Mouse (Mus musculus) left cerebral cortex, adult 2 months (tissue): ENCODE results near the gene Ldlr. TPM values are rescaled to one million over a fixed set of nuclear protein-coding genes. Genes with fewer than 3 reads are reported as not detected.

Source experiments
- DNase-seq, 2 experiments: peaks; one replicate each; pipeline ENCODE4 v3.0.0; 2021 to 2022; ENCODE audit warnings: low spot score in 2 of 2, mixed read lengths in 1 of 2; ENCODE audit errors: extremely low spot score in 1 of 2
- H3K27ac ChIP-seq: fragments of 200-600 bp; 2 replicates; pipeline ENCODE4 v1.8.1; 2022
- H3K4me3 ChIP-seq: fragments of 200-600 bp; 2 replicates; pipeline ENCODE4 v1.8.1; 2022
- CTCF ChIP-seq: fragments of 200-600 bp; IDR thresholded peaks from 2 replicates; pipeline ENCODE4 v1.8.1; 2022; ENCODE audit warnings: antibody characterized with exemption, mild to moderate bottlenecking, moderate library complexity
- intact Hi-C: fragments of 180-260 bp; cut with DNase I; formaldehyde crosslinking; loops from one replicate; pipeline ENCODE4 v1.15.1; 2025
- total RNA-seq, 2 experiments: library from RNA; stranded (reverse); gene quantifications; 2 replicates each; pipeline ENCODE4 v1.2.3; 2021

The Ldlr gene
- total RNA-seq, 2 experiments from 2014 or later, result 15.8 to 17.7 TPM

- intact Hi-C loops, result no loop called here
- DNase-seq, result no peak
- TF ChIP-seq CTCF, result no peak
- Histone ChIP-seq H3K27ac (no peak overlapping the region), H3K4me3 (no peak overlapping the region)
Measured at GRCm38 (mm10) chr9:21728261-21728832, 5.1 kb downstream of the Ldlr start.

DNA sequence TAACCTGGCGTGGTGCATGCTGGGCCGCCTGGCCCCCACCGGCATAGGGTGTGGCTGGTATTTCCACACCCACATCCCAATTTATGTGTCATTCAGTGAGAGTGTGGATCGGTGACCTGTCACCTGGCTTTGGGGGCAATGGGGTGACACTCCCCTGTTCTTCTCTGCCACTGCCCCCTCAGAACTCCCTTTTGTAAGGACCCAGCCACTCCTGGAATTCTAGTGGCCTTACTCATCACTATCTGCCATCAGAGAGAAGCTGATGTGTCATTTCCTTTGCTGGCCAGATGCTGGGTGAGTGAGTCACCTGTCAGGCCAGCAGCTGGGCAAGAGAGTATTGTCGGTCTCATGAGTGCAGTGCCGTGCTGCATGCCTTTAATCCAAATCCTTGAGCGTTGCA is 6.0 kb downstream of the Ldlr start:
- H3K27ac ChIP-seq, result no peak overlapping the region
- TF ChIP-seq CTCF, result no peak
- intact Hi-C loops, result no loop called here
- DNase-seq, result no peak
- H3K4me3 ChIP-seq, result no peak overlapping the region

- TF ChIP-seq CTCF, result no peak
- intact Hi-C loops, result no loop called here
- Histone ChIP-seq H3K27ac (no peak overlapping the region), H3K4me3 (no peak overlapping the region)
- DNase-seq, result no peak
Measured at GRCm38 (mm10) chr9:21732288-21732687, 9.0 kb downstream of the Ldlr start.

- intact Hi-C loops, result no loop called here
Measured at GRCm38 (mm10) chr9:21733446-21733845, 10.2 kb downstream of the Ldlr start.

DNA sequence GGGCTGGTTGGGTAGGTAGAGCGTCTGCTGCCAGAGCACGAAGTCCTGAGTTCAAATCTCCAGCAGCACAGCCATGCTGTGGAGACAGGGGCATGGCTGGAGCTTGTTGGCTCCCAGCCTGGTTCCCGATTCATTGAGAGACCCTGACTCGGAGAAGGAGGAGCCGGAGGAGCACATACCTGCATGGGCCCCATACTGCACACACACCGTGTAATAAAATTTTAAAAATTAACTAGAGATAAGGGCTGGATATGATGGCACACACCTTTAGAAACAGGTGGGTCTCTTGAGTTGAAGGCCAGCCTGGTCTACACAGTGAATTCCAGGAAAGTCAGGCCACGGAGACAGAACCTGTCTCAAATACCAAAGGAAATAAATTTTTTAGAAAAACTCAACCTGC is 10.7 kb downstream of the Ldlr start:
- intact Hi-C loops, result no loop called here

More at GRCm38 (mm10) chr9:21733446-21733845, 10.2 kb downstream of the Ldlr start:
- H3K4me3 ChIP-seq, result no peak overlapping the region
- TF ChIP-seq CTCF, result no peak
- no peak overlapping the region for H3K27ac ChIP-seq
- DNase-seq, result no peak

DNA sequence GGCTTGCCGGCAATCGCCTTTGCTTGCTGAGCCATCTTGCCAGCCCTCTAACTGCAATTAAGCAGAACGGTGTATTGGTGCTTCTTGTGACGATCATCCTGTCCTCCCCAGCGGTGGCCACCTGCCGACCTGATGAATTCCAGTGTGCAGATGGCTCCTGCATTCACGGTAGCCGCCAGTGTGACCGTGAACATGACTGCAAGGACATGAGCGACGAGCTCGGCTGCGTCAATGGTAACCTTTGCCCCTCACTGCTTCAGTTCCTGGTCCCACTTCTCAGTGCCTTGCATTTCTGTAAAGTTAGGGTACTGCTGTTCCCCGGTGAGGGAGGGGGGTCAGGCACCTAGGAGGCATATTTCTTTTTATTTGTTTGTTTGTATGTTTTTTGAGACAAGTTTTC is 11.8 kb downstream of the Ldlr start:
- TF ChIP-seq CTCF, result no peak
- Histone ChIP-seq H3K27ac (no peak overlapping the region), H3K4me3 (no peak overlapping the region)
- intact Hi-C loops, result no loop called here
- no peak for DNase-seq

More for the DNA sequence above, 10.7 kb downstream of the Ldlr start:
- DNase-seq, result no peak
- no peak for TF ChIP-seq CTCF
- no peak overlapping the region for H3K27ac ChIP-seq
- H3K4me3 ChIP-seq, result no peak overlapping the region

GRCm38 (mm10) chr9:21736580-21736979 is 13.3 kb downstream of the Ldlr start:
- H3K27ac ChIP-seq, result peak overlapping the region; percentile 7; the same call in 1 of the 2 replicates
- no peak for DNase-seq
- H3K4me3 ChIP-seq, result no peak overlapping the region
- intact Hi-C loops, result no loop called here
- TF ChIP-seq CTCF, result no peak

GRCm38 (mm10) chr9:21737188-21737587 is 13.9 kb downstream of the Ldlr start:
- Histone ChIP-seq H3K4me3 (no peak overlapping the region), H3K27ac (peak overlapping the region; percentile 7)
- TF ChIP-seq CTCF, result no peak
- DNase-seq, result no peak
- intact Hi-C loops, result no loop called here

DNA sequence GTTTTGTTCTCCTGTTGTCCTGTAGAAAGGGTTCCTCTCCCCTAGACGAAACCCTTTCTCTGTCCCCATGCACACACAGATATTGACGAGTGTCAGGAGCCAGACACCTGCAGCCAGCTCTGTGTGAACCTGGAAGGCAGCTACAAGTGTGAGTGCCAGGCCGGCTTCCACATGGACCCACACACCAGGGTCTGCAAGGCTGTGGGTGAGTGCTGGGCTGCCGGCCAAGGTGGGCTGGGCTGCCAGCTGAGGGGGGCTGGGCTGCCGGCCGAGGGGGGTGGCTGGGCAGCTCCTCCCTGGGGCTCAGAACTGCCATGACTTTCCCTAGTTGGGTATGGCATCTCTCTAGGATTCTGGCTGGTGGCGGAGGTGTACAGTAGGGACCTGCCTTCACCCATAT is 15.5 kb downstream of the Ldlr start:
- H3K4me3 ChIP-seq, result no peak overlapping the region
- TF ChIP-seq CTCF, result no peak
- intact Hi-C loops, result no loop called here

DNA sequence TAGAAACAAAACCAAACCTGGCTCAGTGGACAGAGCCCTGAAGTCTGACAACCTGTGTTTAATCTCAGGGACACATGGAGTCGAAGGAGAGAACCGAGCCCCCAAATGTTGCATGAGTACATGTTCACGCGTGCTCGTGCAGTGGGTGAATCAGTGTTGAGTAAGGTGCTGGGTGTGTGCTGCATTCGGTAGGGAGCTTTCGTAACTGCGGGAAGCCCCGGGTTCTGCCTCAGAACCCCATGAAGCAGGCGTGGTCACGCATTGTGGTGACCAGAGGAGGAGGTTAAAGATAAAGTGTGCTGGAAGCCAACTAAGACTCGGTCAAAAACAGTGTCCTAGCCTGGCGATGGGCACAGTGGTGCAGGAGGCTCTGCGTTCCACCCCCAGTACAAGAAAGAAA is 17.1 kb downstream of the Ldlr start:
- H3K4me3 ChIP-seq, result no peak overlapping the region
- no peak overlapping the region for H3K27ac ChIP-seq
- DNase-seq, result no peak
- TF ChIP-seq CTCF, result no peak
- intact Hi-C loops, result no loop called here

More for the DNA sequence above, 15.5 kb downstream of the Ldlr start:
- H3K27ac ChIP-seq, result no peak overlapping the region
- no peak for DNase-seq

DNA sequence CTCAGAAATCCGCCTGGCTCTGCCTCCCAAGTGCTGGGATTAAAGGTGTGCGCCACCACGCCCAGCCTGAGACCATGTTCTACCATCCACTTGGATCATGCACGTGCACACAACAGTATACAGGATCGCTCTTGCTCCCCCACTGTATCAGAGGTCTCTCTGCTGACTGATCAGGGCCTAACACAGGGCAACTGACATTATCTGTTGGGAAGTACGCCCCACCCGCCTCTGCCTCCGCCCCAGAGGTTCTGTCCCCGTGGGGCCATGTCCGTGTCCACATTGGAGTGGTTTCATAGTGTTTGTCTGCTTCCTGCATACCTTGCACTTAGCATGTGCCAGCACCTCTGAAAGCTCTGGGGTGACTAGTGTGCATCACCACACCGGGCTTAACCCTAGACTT is 18.2 kb downstream of the Ldlr start:
- no peak for DNase-seq
- no peak overlapping the region for H3K4me3 ChIP-seq
- TF ChIP-seq CTCF, result no peak
- no peak overlapping the region for H3K27ac ChIP-seq
- intact Hi-C loops, result no loop called here

- Histone ChIP-seq H3K27ac (no peak overlapping the region), H3K4me3 (no peak overlapping the region)
- DNase-seq, result no peak
- TF ChIP-seq CTCF, result no peak
- intact Hi-C loops, result no loop called here
Measured at GRCm38 (mm10) chr9:21747238-21747774, 24.0 kb downstream of the Ldlr start.

DNA sequence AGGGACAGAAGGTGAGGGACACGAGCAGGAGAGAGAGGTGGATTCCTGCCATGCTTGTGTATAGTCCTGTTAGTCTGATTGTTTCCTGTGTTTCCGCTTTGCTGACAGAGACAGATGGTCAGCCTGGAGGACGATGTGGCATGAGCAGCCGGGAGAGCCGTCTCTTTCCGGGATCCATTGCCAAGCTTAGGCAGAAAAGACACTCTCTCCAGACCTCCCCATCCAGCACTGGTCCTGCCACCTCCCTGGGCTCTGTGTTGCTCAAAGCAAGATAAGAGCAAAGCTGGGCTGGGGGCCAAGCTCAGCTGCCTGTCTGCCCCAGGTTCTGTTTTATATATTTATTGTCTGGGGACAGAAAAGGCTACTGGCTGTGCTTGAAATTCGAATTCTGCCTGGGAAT is 24.8 kb downstream of the Ldlr start:
- Histone ChIP-seq H3K4me3 (no peak overlapping the region), H3K27ac (0 out of 2 replicates have a peak overlapping the region, but pooled peaks have one; percentile 24)
- no peak for DNase-seq
- intact Hi-C loops, result no loop called here
- TF ChIP-seq CTCF, result no peak
